Mouse (Mus musculus) layer of hippocampus, adult 11-12 months (tissue): Measurements from ENCODE around the gene Itsn1.

Source experiments
- DNase-seq: peaks from one replicate; pipeline ENCODE4 v3.0.0; 2022; ENCODE audit warnings: low spot score

The Itsn1 gene

DNA sequence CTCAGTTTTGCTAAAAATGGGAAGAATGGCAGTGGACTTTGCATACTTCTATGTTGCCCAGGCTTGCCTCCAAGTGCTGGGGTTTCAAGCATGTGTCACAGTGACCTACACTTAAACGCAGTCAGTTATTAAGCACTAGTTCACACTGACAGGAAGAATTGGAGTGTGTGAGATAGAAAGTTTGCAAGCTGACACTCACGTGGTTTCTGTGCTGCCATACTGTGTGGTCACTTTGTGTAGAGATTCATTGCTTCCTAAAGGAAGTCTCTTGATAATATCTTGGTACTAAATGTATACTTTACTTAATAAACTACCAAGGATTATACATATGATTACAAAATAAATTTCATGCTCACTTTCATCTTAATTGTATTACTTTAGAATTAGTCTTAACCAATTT, 3.7 kb downstream of the Itsn1 start:
- no peak for DNase-seq

DNA sequence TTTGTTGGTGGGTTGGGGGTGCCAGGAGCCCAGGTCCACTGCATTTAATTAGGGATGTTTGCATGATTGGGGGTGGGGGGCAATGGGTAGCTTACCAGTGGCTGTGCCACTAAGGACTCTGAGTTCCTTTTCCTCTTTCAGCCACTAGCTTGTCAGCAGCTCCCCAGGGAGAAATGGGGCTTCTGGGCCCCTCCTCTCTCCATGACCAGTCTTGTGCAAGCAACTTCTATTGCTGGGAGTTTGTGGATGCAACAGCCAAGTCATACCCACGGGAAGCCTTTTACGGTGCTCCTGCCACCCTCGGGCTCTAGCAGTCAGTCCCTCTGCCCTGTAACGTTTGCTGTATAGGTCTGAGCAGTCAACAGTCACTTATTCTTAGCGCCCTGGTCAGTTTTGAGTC, 5.7 kb downstream of the Itsn1 start:
- no peak for DNase-seq

DNA sequence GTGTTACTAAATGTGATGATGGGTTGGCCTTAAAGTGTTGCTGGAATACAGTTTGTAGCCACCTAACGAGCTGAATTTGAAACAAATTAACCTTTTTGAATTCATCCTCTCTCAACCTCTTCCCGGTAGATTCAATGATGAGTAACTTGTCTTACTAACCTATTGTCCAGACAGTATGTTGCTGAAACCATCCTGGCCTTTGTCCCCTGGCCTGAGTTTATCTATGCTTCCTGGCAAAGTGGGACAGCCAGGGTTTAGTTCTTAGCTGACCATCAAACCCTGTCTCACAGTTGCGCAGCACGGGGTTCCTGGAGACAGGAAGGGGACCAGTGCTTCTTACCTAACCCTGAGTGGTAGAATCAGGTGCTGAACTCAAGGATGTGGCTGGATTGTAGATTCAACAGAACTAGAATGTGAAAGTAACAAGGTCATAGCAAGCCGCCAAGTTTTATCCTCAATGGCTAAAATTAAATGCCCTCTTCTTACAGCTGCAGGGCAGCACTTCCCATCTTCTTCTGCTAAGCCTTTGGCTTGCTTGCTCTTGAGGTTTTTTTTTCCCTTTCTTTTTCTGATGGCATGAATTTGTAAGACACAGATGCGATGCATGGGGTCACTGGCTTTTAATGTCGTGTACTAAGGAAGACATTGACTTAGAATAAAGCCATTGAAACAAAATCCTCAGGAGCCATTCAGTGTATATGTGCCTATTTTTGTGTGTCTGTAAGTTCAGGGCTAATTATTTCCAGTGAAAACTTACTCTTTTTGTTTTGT, 7.2 kb downstream of the Itsn1 start:
- DNase-seq, result no peak

DNA sequence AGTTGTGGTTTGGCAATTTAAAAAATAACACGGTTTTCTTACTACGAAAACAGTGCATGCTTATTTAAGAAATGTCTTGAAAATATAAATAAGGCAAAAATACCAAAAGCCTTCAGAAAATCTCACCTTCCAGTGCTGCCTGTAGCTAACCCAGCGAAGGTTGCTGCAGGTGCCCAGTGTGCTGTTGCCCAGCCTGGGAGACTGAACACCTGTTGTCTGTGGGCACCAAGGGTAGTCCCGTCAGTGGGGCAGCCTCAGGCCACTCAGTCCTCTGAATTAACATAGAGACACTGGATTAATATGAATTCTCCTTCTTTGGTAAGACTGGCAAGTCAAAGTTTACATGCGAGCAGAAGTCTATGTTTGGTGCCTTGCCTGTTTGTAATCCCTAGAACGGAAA, 9.4 kb downstream of the Itsn1 start:
- DNase-seq, result no peak

DNA sequence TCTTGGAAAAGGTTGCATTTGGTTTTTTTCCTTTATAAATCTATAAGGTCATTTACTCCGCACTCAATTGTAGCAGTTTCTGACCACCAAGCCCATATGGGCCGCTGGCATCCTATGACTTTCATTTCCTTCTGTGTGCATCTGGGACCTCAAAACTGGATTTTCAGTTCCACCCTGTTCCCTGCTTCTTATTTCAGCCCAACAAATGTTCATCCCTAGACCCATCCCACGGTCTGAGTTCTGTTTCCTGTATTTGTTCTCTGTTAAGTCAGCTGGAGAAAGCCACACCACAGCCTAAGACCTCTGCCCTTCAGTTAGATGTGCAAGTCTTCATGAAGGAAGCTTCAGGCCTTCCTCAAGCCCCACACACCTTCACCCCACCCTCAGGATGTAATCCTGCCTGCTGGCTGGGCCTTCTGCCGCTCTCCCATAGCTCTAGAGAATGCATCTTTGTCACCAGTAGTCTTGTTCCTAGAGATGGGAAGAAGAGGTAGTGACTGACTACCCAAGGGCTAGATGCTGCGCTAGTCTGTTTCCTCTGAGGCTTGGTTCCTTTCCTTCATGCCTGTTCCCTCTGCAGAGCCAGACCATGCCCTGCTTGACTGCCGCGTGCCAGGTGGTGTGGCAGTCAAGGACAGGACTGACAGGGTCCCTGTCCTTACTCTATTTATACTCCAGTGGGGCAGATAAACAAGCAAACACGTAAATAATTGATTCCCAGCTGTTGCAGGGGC, 11.3 kb downstream of the Itsn1 start:
- no peak for DNase-seq

DNA sequence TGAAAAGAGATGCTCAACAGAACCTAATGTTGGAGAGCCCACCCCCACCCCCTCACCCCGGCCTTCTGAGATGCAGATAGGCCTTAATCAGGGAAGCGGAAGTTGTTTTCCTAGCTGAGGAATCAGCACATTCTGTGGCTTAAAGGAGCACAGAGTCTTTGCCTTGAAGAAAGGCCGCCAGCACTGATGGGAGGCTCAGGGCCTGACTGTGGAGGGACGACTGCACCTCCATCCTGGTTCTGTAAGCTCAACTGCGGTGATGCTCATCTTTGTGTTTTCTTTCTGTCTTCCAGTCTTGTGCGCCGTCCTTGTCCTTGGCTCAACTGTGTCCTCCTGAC, 11.8 kb downstream of the Itsn1 start:
- DNase-seq, result no peak

DNA sequence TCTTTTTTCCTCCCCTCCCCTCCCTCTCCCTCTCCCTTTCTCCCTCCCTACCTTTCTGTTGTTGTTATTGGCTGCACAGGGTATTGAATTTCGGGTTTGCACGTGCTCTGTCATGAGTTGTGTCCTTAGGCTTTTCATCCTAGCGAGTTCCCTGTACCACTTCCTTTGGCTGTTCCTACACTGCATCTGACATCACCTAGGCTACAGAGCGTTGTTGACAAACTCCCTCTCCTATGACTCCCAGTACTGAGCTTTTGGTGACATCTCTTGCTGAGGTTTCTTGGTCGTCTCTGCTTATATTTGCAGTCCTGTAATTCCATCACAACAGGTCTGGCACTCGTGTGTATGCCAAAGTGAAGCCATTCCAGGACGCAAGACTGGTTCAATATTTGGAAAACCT, 14.0 kb downstream of the Itsn1 start:
- no peak for DNase-seq

DNA sequence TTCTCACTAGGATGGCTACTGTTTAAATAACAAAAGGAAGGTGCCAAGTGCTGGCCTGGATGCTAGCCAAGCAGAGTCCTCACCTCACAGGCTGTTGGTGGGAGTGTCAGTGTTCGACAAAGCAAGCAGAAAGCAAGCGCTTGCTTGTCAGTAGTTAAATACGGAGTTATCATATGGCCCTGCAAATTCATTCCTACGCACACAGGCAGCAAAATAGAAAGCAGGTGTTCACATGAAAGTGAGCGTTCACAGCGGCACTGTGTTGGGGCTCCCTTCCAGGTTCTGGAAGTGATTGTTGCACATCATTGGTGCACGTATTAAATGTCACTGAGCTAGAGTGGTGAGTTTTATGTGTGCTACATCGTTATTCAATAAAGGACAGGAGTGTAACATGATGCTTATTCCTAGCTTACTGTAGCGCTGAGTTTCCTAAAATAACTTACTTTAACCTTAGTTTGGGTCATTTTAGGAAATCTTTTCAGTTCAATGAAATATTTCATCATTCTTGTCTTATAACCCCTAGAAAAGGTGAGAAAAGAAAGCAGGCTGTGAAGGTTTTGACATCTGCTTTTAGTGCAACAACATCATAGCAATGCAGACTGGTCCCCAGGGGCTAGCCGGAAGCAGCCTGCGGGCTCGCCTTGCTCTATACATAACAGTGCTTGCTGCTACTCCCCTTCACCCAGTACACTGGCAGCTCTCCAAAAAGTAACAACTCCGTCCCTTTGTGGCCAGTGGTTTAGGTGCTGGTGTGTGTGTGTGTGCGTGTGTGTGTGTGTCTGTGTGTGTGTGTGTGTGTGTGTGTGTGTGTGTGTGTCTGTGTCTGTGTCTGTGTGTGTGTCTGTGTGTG, 17.2 kb downstream of the Itsn1 start:
- peak; percentile 79 for DNase-seq

DNA sequence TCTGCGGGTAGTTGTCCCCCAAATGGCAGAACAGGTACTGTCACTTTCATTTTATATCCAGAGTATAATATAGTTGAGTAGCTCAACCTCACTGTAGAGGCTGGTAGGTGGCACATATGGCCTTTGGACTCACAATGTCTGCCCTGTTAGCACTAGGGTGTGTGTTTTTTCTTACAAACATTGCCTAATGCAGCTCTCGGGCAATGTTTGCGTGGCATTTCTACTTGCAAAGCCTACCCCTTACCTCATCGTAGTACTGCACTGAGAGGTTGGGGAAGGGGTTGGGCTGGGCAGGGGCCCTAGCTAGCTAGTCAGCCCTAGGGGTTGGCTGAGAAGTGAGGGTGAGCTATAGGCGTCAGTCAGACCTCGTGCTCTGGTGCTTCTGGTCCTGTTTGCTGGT, 18.5 kb downstream of the Itsn1 start:
- DNase-seq, result no peak

DNA sequence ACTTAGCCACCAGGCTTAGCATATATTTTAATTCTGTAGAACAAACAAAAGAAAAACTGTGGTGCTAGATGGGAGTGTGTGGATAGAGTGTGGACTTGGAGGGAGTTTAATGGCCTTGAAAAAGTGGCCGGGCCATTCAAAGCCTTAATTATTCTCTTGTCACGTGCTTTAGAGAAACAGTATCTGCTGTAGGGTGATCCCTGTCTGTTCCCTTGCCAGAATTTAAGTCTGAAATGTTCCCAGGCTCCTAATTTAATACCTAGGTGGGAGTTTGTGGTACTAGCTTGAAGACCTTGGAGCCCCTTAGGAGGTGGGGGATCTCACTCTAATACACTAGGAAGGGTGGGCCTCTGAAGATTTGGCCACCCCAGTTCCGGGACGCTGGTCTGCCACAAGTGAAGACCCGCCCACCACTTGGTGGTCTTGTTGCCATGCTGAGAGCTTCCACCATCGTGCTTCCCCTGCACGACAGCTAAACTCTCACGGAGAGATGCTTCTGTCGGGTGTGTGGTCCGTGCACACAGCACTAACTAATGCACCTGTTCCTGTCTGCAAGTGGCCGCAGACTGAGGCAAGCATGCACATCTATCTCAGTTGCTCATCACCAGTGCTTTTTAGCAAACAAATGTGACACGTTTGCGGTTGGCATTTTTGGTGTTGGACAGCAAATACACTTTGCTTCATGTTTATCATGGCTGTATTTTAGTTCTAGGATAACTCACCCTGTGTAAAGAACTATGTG, 22.7 kb downstream of the Itsn1 start:
- DNase-seq, result no peak

DNA sequence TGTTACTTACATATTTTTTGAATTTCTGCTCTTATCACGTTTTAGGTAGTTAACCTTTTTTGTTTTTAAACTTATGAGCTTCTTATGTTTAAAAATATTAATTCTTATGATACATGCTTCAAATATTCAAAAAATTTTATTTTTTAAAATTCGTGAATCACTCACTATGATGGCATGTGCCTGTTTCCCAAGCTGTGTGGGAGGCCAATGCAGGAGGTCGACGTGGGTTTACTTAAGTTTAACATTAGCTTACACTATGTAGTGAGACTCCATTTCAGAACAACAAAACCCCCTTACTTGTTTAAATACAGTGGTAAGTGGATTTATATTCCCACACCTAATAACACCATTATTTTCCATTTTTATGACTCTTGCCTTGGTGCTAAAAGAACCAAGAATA, 24.5 kb downstream of the Itsn1 start:
- no peak for DNase-seq

DNA sequence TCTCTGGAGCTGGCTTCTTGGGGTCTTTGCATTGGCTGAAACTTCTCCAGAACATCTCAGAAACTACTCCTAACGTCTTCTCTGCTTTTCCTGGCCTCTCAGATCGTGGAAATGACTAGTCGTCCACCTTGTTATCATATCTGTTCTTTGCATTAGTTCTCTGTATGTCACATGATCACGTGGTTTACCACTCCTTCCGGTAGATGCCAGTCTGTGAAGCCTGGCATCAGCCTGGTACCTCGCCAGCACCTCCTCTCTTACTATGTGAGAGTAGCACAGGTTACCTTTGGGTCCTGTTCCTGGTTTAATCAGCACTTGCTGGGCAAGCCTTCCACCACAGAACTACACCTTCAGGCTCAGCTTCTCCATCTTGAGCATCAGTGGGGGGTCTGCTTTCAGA, 25.9 kb downstream of the Itsn1 start:
- no peak for DNase-seq

DNA sequence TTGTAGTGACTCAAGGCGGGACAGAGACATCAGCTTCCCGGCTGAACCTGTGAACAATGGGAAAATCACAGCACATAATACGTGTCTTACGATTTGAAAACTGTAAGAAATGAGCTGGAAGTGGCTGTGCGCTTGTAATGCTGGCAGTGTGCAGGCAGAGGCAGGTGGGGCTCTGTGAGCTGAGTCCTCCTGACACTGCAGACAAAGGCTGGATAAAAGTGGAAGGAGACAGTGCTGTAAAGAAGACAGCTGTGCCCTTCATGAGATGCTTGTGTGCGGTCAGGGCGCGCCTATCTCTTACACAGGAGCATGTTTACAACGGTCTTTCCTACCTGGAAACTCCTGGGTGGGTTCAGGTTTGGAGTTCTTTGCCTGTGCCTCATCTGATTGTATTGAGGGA, 32.1 kb downstream of the Itsn1 start:
- DNase-seq, result no peak

DNA sequence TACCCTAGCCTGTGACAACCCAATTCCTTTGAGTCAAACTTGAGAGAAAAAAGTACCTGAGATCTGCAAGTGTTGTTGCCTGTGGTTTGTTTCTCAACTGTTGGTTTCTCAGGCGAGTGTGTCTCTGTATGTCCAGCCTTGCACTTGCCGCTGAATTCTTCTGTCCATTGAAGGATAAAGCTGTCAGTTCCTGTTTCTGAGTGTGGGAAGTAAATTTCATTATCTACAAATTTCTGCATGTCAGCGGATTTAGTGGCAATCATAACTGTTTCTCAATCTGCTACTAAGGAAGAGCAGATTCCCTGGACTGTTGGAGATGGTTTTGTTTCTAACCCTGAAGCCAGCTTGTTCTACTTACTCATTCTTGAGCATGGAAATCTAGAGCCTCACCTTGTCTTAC, 32.7 kb downstream of the Itsn1 start:
- no peak for DNase-seq

DNA sequence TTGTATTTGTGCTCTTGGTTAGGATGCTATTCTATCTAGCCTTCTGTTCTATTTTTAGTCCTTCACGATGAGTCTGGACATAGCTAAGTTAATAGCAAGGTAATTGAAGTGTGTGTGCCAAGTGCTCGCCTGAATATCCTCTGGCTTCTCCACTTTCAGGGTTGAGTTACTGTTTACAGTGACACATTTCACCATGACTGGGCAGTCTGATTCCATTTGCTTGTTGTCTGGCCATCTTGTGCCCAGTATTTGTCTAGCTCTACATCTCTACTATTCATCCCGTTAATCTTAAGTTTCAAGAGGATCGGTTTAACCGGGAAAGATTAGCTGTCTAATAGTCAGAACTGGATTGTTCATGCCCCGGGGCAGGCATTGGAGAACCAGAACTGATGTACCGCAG, 33.4 kb downstream of the Itsn1 start:
- DNase-seq, result no peak

DNA sequence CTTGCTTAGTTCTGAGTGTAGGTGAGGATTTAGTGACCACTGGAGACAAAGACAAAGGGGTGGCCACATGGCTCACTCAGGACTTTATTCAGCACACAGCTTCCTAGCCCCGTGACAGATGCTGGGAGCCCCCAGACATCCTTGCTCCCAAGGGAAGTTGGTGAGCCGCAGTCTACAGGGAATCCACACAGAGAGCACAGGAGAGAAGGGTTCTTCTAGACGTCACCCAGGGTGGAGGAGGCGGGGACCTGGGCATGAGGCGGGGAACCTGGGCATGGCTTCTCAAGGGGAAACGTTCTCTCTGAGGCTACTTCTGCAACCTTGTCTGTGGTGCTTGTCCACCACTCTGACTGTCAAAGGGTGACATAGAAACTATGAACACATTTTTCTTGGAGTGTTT, 34.9 kb downstream of the Itsn1 start:
- DNase-seq, result no peak

DNA sequence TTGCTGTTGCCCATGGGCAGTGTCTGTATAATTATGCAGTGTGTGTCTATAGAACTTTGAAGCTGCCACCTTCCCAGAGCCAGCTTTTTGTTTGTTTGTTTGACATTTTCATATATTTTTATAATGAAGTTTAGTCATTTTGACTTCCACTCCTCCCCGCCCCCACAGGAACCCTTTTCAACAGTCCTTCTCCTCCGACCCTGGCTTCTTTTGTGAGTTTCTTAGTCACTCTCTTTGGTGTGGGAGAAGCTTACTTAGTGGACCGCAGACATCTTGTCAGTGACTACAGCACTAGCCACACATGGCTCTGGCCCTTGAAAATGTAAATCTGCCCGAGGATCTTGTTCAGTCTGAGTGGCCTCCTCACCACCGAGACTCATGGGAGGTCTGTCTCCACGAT, 35.3 kb downstream of the Itsn1 start:
- no peak for DNase-seq

DNA sequence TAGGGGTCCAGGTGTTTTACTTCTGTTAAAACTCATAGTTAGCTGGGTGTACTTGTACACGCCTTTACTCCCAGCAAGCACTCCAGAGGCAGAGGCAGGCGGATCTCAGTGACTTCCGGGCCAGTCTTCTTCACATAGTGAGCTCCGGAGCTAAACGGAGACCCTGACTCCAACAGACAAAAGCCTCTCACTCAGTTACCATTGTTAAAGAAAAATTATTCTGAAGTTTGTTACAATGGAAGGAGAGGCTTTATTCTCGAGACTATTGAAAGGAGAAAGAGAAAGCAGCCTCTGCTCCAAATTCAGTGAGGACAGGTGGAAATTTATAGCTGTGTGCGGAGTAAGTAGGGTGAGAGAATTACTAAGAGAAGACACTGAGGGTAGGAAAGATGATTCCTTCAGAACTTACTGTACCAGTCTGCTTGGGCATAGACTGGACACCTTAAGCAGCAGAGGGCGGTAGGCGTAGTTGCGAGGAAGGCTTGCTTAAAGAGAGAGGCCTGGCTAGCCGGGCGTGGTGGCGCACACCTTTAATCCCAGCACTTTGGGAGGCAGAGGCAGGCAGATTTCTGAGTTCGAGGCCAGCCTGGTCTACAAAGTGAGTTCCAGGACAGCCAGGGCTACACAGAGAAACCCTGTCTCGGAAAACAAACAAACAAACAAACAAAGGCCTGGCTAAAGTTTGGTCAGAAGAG, 36.2 kb downstream of the Itsn1 start:
- no peak for DNase-seq

DNA sequence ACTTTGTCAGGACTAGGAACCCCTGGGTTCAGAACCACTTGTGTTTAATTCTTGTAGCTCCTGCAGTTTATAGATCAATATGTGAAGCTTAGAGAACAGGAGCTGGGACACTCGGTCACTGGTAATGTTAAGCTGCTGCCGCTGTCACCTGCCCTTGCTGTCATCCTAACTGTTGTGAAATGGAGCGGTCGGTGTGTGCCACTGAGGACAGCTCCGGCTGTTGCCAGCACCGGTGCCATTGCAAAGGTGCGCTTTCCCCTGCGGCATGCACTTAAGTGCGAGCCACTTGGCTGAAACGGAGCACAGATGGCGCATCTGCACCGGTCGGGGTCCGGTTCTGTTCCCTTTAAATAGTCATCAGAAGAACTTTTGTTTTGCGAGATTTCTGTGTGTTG, 36.7 kb downstream of the Itsn1 start:
- no peak for DNase-seq

DNA sequence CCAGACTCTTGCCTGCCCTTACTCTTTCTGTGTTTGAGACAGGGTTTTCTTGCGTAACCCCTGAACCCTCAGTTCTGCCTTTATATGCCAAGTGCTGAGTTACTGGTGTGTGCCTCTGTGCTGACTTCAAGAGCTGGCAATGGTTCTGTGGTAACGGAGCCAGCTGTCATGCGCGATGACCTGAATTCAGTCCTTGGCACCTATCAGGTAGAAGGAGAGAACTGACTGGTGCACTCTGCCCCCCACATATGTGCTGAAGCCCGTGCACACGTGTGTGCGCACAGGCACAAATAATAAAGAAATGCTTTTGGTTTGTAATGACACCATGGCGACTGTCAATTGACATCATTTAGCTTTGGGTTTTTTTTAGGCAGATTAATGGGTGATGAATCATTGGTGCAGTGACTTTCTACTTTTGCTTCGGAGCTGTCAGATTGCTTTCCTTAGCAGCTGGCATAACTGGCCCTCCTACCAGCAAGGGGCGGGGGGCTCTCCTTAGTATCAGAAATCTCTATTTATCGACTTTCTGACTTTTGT, 38.2 kb downstream of the Itsn1 start:
- no peak for DNase-seq

DNA sequence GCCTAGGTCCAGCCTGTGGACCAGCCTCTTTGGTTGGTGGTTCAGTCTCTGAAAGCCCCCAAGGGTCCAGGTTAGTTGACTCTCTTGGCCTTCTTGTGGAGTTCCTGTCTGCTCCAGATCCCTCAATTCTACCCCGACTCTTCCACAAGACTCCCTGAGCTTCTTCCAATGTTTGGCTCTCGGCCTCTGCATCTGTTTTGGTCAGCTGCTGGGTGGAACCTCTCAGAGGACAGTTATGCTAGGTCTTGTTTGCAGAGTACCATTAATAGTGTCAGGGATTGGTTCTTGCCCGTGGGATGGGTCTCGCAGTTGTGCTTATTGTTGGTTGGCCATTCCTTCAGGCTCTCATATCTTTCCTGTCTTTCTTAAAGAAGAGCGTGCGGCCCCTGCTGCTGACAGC, 39.5 kb downstream of the Itsn1 start:
- DNase-seq, result no peak

DNA sequence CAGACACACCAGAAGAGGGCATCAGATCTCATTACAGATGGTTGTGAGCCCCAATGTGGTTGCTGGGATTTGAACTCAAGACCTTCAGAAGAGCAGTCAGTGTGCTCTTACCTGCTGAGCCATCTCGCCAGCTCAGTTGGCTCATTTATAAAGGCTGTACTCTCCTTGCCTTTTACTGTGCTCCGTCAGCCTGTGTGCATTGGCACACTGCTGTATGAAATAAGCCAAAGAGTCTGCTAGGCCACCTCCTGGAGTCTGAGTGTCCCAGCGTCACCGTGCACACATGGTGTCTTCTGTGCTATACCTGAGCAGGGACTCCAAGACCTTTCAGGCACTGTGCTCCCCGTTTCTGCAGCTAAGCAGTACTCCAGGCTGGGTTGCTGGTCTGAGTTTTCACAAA, 40.8 kb downstream of the Itsn1 start:
- no peak for DNase-seq
